Mouse (Mus musculus): ENCODE data around the gene Olfr1323. TPM values are rescaled to one million over a fixed set of nuclear protein-coding genes. Genes with fewer than 3 reads are reported as not detected.

Olfr1323 gene
- polyA plus RNA-seq (2014; fragmentation: Nextera tagmentation; extraction: Ambion mirVana) = not detected in 2 replicates

- no peaks in the 10 kb centered on the region for H3K36me3 ChIP-seq (ENCODE audit: control insufficient read depth, insufficient read depth, low read length)
- no peaks in the 10 kb centered on the region for H3K4me1 ChIP-seq (ENCODE audit: control insufficient read depth, insufficient read depth, low read length)
- no peaks in the 10 kb centered on the region for H3K9me3 ChIP-seq (replicated peaks; ENCODE audit: control insufficient read depth, low read length)
- H3K27me3 ChIP-seq (ENCODE audit: control insufficient read depth, insufficient read depth, low read length) = no peaks in the 10 kb centered on the region
- H3K4me2 ChIP-seq = no peak within 1 kb of the TSS
- H3K9ac ChIP-seq (ENCODE audit: low read depth, low read length) = no peak within 1 kb of the TSS
- no peak for ATAC-seq (replicated peaks; ENCODE audit: insufficient number of reproducible peaks, low FRiP score, low TSS enrichment)
- H3K27ac ChIP-seq (ENCODE audit: low read depth, low read length) = no peak within 1 kb of the TSS
- 96% methylated on average over 1 of the region's 1 CpGs for WGBS (ENCODE audit: insufficient replicate concordance)
- no peak within 1 kb of the TSS for H3K4me3 ChIP-seq (ENCODE audit: low read depth, low read length)
Measured at GRCm38 (mm10) chrX:50019259-50019658, at the start of gene Olfr1323. Gene Olfr1323 (minus strand): TSS chrX:50019359.

- no peak overlapping the region for H3K9ac ChIP-seq (ENCODE audit: low read depth, low read length)
- 42% methylated on average over 4 of the region's 4 CpGs for WGBS (ENCODE audit: insufficient replicate concordance)
- H3K27me3 ChIP-seq (ENCODE audit: control insufficient read depth, insufficient read depth, low read length) = no peaks in the 10 kb centered on the region
- no peak overlapping the region for H3K4me2 ChIP-seq
- no peak for ATAC-seq (replicated peaks; ENCODE audit: insufficient number of reproducible peaks, low FRiP score, low TSS enrichment)
- no peaks in the 10 kb centered on the region for H3K9me3 ChIP-seq (replicated peaks; ENCODE audit: control insufficient read depth, low read length)
- no peaks in the 10 kb centered on the region for H3K36me3 ChIP-seq (ENCODE audit: control insufficient read depth, insufficient read depth, low read length)
- H3K4me1 ChIP-seq (ENCODE audit: control insufficient read depth, insufficient read depth, low read length) = no peaks in the 10 kb centered on the region
- H3K27ac ChIP-seq (ENCODE audit: low read depth, low read length) = no peak overlapping the region
- H3K4me3 ChIP-seq (ENCODE audit: low read depth, low read length) = no peak overlapping the region
Measured at GRCm38 (mm10) chrX:50012242-50012641, 6.9 kb downstream of the Olfr1323 start.

Other genes with a start within 250 kb of the Olfr1323 start
- gene Igsf1, start 221.6 kb downstream of the Olfr1323 start, polyA plus RNA-seq (2014; fragmentation: Nextera tagmentation; extraction: Ambion mirVana) = 3.0 and 3.8 TPM in 2 replicates
- gene Olfr1322, start 127.9 kb downstream of the Olfr1323 start, polyA plus RNA-seq (2014; fragmentation: Nextera tagmentation; extraction: Ambion mirVana) = not detected in 2 replicates

Measured in heart, embryonic 11.5 days (tissue).